Mouse (Mus musculus) midbrain, embryonic 13.5 days (tissue): ENCODE data around the gene Camk2d. TPM values are rescaled to one million over a fixed set of nuclear protein-coding genes. Genes with fewer than 3 reads are reported as not detected.

Experiments used
- ATAC-seq: fragments of 200-750 bp; cut with Nextera tagmentation; 2 replicates; pipeline ENCODE4 v1.8.0; 2017; ENCODE audit warnings: mild to moderate bottlenecking, moderate TSS enrichment, moderate library complexity
- H3K27ac ChIP-seq: fragments of 300-500 bp; sonication (generic); 2 replicates; pipeline ENCODE4 v1.5.1; 2015; ENCODE audit warnings: inconsistent platforms, mild to moderate bottlenecking, moderate library complexity
- H3K27me3 ChIP-seq: fragments of 300-500 bp; sonication (generic); 2 replicates; pipeline ENCODE4 v1.6.1; 2015; ENCODE audit warnings: mild to moderate bottlenecking, inconsistent platforms
- H3K36me3 ChIP-seq: fragments of 300-500 bp; sonication (generic); 2 replicates; pipeline ENCODE4 v1.6.1; 2015; ENCODE audit warnings: mild to moderate bottlenecking, inconsistent platforms
- H3K4me1 ChIP-seq: fragments of 300-500 bp; sonication (generic); replicated peaks from 2 replicates; pipeline ENCODE4 v1.6.1; 2015; ENCODE audit warnings: inconsistent platforms
- H3K4me2 ChIP-seq: fragments of 300-500 bp; sonication (generic); replicated peaks from 2 replicates; pipeline ENCODE4 v1.6.1; 2015; ENCODE audit warnings: moderate library complexity, mild to moderate bottlenecking, inconsistent platforms
- H3K4me3 ChIP-seq: fragments of 300-500 bp; sonication (generic); replicated peaks from 2 replicates; pipeline ENCODE4 v1.5.1; 2015; ENCODE audit warnings: mild to moderate bottlenecking, inconsistent platforms
- H3K9ac ChIP-seq: fragments of 300-500 bp; sonication (generic); replicated peaks from 2 replicates; pipeline ENCODE4 v1.6.1; 2015; ENCODE audit warnings: mild to moderate bottlenecking, inconsistent platforms
- H3K9me3 ChIP-seq: fragments of 300-500 bp; sonication (generic); 2 replicates; pipeline ENCODE4 v1.6.1; 2016; ENCODE audit warnings: mild to moderate bottlenecking, inconsistent platforms
- WGBS: fragments of 180-500 bp; shearing (Covaris S2); methylation state at CpG from one replicate; pipeline ENCODE4 v1.1.7; 2015; 5-methylcytosine and 5-hydroxymethylcytosine counted together
- polyA plus RNA-seq: library from polyadenylated mRNA; unstranded; fragments of >200 nt; fragmentation: Nextera tagmentation; extraction: Ambion mirVana; gene quantifications from 2 replicates; pipeline ENCODE4 v1.2.1, GENCODE M21; 2015

Camk2d gene
- polyA plus RNA-seq, 1 experiment from 2014 or later, result 22.7 TPM

DNA sequence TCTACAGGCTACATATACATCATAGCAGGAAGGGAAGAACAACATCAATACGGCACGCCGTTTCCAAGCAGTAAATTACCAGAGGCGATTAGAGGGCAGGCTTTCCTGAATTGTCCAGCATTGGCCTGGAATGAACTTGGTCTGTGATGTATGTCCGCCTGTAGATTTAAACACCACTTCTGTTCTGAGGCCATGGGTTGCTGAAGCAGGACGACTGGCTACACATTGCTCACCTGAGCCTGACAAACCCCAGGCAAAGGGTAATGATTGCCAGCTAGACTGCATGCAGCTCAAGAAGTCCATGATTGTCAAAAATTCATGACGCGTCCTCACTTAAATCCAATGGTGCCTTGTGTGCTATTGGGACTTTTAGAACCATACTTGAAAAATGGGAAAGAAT is 174.9 kb downstream of the Camk2d start:
- Histone ChIP-seq H3K27me3 (no peaks in the 10 kb centered on the region), H3K4me1 (no peaks in the 10 kb centered on the region), H3K9ac (no peak overlapping the region), H3K4me2 (no peak overlapping the region), H3K4me3 (no peak overlapping the region), H3K27ac (no peak overlapping the region), H3K36me3 (no peaks in the 10 kb centered on the region), H3K9me3 (no peaks in the 10 kb centered on the region)
- WGBS, result 77% methylated on average over 8 of the region's 8 CpGs
- no peak for ATAC-seq

DNA sequence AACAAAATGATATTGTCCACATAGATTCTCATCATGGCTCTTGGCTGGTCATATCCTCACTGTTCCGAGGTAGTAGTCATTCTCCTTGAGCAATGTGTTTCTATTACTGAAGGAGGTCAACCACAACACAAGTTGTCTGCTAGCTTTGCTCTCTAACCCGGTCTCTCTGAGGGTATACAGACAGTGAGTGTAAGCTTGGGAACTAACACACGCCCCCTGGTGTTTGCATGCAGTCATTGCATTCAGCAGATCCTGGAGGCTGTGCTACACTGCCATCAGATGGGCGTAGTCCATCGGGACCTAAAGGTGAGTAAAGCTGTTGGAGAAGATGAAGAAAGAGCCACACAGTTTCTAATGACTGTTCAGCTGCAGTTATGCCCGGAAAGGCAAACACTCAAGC is 175.4 kb downstream of the Camk2d start:
- 28% methylated on average over 6 of the region's 6 CpGs for WGBS
- no peak overlapping the region for H3K4me2 ChIP-seq

DNA sequence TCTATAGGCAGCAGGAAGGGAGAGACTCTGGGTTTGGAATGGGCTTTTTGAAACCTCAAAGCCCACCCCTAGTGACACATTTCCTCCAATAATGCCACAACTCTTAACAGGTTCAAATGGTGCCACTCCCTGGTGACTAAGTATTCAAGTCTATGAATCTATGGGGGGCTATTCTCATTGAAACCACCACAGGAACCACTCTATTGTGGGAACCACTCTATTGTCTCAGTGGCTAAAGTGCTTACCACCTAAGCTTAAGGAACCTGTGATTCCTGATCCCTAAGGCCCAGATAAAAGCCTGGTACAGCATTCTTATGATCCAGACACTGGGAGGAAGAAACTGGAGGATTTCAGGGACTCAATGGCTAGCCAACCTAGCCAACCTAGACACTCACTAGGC is 179.9 kb downstream of the Camk2d start:
- H3K4me1 ChIP-seq, result no peaks in the 10 kb centered on the region
- no peak overlapping the region for H3K9ac ChIP-seq
- no peak for ATAC-seq
- H3K4me2 ChIP-seq, result no peak overlapping the region
- no peaks in the 10 kb centered on the region for H3K27me3 ChIP-seq
- no peaks in the 10 kb centered on the region for H3K36me3 ChIP-seq
- no peaks in the 10 kb centered on the region for H3K9me3 ChIP-seq
- H3K27ac ChIP-seq, result no peak overlapping the region
- no peak overlapping the region for H3K4me3 ChIP-seq

More for the DNA sequence above, 175.4 kb downstream of the Camk2d start:
- peak; percentile 97 for ATAC-seq
- Histone ChIP-seq H3K27ac (no peak overlapping the region), H3K27me3 (no peaks in the 10 kb centered on the region), H3K9me3 (no peaks in the 10 kb centered on the region), H3K36me3 (no peaks in the 10 kb centered on the region), H3K4me3 (no peak overlapping the region), H3K9ac (no peak overlapping the region), H3K4me1 (no peaks in the 10 kb centered on the region)

DNA sequence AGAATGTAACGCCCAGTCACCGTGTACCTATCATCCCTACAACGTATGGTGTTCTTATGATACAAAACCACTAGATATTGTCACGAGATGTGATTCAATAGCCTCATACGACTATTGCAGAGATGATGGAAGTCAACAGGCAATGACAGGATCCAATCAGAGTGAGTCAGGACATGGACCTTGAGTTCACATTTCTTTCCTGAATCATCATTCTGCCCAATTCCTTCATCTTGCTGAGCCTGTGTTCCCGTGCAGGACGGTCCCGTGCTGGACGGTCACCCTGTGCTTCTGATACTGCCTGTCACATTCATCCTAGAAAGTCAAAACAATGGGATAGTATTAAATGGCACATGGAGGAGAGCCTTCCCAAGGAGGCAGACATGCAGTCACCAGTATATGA is 181.0 kb downstream of the Camk2d start:
- no peaks in the 10 kb centered on the region for H3K4me1 ChIP-seq
- no peaks in the 10 kb centered on the region for H3K27me3 ChIP-seq
- no peak overlapping the region for H3K4me3 ChIP-seq
- WGBS, result 96% methylated on average over 9 of the region's 9 CpGs
- ATAC-seq, result no peak
- H3K9me3 ChIP-seq, result no peaks in the 10 kb centered on the region
- H3K4me2 ChIP-seq, result no peak overlapping the region
- H3K9ac ChIP-seq, result no peak overlapping the region
- no peaks in the 10 kb centered on the region for H3K36me3 ChIP-seq
- no peak overlapping the region for H3K27ac ChIP-seq

DNA sequence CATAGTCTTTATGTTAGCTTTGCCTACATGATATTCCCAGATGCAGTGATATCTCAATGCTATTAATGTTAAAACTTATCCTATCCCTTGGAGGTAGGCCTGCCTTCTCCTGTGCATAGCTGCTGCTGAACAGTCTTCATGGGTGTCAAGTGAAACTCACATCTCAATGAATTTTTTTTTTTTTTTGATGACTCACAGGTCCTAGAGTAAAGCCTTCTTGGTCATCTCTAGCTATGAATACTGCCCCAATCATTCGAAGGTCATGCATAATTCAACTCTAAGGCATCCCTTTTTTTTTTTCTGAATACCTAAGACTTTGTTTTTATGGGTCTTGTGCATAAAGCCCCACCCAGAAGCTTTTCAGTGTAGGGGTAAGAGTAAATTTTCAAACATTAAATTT is 181.8 kb downstream of the Camk2d start:
- no peaks in the 10 kb centered on the region for H3K9me3 ChIP-seq
- 90% methylated on average over 1 of the region's 1 CpGs for WGBS
- no peak for ATAC-seq

DNA sequence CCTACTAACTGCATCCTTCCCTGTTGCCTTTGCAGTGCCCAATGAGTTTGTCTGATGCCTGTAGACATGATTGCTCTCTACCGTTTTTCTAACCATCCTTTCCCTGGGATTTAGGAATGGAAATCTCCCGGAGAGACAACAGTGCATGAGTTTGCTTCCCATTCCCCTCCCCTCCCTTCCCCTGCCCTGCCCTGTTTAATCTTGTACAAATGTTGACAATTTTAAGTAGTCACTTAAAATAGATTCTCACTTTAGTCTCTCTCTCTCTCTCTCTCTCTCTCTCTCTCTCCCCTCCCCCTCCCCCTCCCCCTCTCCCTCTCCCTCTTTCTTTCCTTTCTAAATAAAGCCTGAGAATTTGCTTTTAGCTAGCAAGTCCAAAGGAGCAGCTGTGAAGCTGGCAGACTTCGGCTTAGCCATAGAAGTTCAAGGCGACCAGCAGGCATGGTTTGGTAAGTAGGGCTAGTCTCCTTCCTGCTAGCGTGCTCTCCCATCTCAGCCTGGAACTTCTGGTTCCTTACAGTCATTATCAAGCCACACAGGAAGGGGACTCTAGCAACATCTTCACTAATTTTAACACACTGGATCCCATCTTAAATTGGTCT is 184.0 kb downstream of the Camk2d start:
- H3K27me3 ChIP-seq, result no peaks in the 10 kb centered on the region
- no peaks in the 10 kb centered on the region for H3K36me3 ChIP-seq
- no peaks in the 10 kb centered on the region for H3K9me3 ChIP-seq
- H3K27ac ChIP-seq, result no peak overlapping the region
- H3K4me3 ChIP-seq, result no peak overlapping the region
- no peak overlapping the region for H3K4me2 ChIP-seq
- no peaks in the 10 kb centered on the region for H3K4me1 ChIP-seq
- ATAC-seq, result no peak
- H3K9ac ChIP-seq, result no peak overlapping the region
- WGBS, result 64% methylated on average over 5 of the region's 5 CpGs

More for the DNA sequence above, 181.8 kb downstream of the Camk2d start:
- Histone ChIP-seq H3K4me1 (no peaks in the 10 kb centered on the region), H3K27me3 (no peaks in the 10 kb centered on the region), H3K9ac (no peak overlapping the region), H3K36me3 (no peaks in the 10 kb centered on the region), H3K4me2 (no peak overlapping the region), H3K4me3 (no peak overlapping the region), H3K27ac (no peak overlapping the region)

DNA sequence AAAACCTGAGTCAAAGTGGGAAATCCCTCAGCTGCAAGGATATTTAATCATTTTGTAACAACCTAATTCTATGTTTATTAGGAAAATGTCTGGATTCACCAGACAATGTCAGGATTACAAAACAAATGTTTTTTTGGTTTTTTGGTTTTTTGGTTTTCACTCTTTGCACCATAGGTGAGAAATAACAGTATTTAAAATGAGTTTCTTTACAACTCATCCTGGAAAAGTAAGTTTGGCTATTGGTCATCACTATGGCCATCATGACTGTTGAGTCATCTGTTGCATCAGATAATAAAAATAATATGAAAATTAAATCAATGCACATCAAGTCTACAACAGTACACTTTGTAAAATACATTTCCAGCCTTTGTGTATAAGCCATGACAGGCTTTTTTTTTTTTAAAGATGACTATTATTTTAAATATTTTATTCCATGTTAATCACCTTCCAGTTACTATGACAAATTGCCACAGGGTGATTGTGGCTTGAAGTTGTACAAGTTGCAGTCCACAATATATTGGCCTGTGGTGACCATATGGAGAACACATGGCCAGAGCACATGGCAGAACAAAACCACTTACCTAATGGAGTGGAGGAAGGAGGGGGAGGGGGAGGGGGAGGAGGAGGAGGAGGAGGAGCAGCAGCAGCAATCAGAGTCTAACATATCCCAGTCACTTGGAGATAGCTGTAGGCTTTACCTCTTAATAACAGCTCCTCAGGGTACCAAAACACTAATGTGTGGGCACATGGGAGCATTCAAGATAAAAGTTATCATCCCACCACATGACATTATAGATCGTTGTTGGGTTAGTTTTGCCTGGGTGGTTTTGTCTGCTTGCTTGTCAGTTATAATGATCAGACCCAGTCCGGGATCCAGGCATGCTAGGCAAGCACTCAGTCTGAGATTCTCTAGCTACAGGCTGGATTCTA is 197.2 kb downstream of the Camk2d start:
- no peak for ATAC-seq
- no peaks in the 10 kb centered on the region for H3K27me3 ChIP-seq
- WGBS, result 86% methylated on average over 2 of the region's 2 CpGs

DNA sequence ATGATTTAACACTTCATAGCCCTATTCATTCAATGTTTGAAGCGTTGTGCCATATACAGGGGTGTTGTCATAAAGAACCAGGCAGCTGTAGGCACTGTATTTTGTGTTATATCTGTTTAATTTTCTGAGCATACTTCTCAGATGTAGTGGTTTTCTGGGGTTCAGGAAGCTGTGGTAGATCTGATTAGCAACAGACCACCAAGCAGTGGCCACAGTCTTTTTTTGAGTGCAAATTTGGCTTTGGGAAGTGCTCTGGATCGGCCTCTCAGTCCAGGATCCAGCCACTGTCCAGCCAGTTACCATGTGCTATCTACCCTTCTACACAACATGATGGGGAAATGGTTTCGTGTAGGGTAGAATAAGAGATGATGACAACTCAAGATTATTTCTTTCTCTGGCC is 199.8 kb downstream of the Camk2d start:
- H3K9ac ChIP-seq, result no peak overlapping the region
- H3K4me1 ChIP-seq, result no peaks in the 10 kb centered on the region
- H3K27me3 ChIP-seq, result no peaks in the 10 kb centered on the region
- no peaks in the 10 kb centered on the region for H3K36me3 ChIP-seq
- no peak overlapping the region for H3K4me2 ChIP-seq
- no peak overlapping the region for H3K4me3 ChIP-seq
- WGBS, result 90% methylated on average over 3 of the region's 3 CpGs
- no peak for ATAC-seq
- H3K9me3 ChIP-seq, result no peaks in the 10 kb centered on the region
- H3K27ac ChIP-seq, result no peak overlapping the region

More for the DNA sequence above, 197.2 kb downstream of the Camk2d start:
- no peaks in the 10 kb centered on the region for H3K36me3 ChIP-seq
- H3K4me3 ChIP-seq, result no peak overlapping the region
- H3K4me2 ChIP-seq, result no peak overlapping the region
- H3K4me1 ChIP-seq, result no peaks in the 10 kb centered on the region
- no peaks in the 10 kb centered on the region for H3K9me3 ChIP-seq
- no peak overlapping the region for H3K27ac ChIP-seq
- no peak overlapping the region for H3K9ac ChIP-seq

DNA sequence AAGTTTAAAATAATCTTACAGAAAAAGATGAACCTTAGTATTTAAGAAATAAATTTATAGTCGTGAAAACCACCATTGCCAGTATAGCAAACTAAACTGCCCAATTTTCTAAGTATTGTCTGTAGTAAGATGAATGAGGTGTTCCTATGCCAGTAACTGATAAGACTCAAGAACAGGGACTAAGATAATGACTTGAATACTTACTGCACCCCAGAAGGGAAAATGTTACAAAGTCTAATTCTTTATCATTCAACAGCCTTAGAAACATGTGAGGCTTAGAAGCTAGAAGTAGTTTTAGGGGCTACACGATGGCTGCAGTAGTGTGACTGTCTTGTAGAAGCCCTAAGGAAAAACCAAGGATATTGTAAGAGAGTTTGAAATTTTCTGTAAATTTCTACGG is 200.9 kb downstream of the Camk2d start:
- H3K27ac ChIP-seq, result no peak overlapping the region
- WGBS, result 95% methylated on average over 3 of the region's 3 CpGs
- no peaks in the 10 kb centered on the region for H3K4me1 ChIP-seq
- H3K4me2 ChIP-seq, result no peak overlapping the region
- H3K9me3 ChIP-seq, result no peaks in the 10 kb centered on the region
- no peak overlapping the region for H3K9ac ChIP-seq
- no peak overlapping the region for H3K4me3 ChIP-seq
- no peaks in the 10 kb centered on the region for H3K36me3 ChIP-seq
- no peaks in the 10 kb centered on the region for H3K27me3 ChIP-seq
- ATAC-seq, result no peak

DNA sequence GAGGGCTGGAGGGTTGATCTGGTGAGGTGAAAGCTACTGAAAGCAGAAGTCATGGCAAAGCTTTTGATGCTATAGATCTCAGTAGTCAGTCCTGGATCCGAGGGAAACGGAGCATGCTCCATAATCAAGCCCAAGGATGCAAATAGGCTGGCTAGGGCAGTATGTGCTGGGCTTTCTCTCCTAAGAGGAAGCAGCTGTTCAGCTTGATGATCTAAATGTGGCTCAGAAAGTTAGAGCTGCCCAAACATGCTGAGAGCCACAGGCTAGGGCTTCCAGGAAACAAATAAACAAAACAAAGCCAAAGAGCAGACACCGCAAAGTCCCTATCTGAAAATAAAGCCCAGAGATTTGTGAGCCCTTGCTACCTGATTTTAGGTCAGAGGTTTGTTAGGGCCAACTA is 201.7 kb downstream of the Camk2d start:
- Histone ChIP-seq H3K27me3 (no peaks in the 10 kb centered on the region), H3K9me3 (no peaks in the 10 kb centered on the region), H3K4me1 (no peaks in the 10 kb centered on the region), H3K4me3 (no peak overlapping the region), H3K36me3 (no peaks in the 10 kb centered on the region), H3K4me2 (no peak overlapping the region), H3K27ac (no peak overlapping the region), H3K9ac (no peak overlapping the region)
- no peak for ATAC-seq
- WGBS, result 89% methylated on average over 3 of the region's 3 CpGs

DNA sequence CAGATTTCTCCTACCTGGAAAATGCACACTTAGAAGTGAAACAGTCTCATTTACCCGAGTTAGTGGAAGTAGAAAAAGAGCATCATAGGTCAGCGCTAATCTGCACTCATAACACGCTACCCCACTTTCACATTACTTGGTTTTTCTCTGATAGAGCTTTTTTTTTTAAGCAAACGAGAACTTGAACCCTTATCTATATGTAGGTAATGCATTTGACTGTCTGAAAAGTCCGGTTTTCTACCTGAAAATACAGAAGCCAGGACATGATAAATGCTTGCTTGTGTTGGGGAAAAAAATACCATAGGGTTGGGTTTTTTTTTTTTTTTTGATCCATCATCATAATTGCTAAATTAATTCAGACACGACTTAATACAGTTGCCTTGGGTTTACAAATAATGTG is 206.9 kb downstream of the Camk2d start:
- Histone ChIP-seq H3K36me3 (no peaks in the 10 kb centered on the region), H3K27ac (no peak overlapping the region), H3K27me3 (no peaks in the 10 kb centered on the region), H3K4me1 (no peaks in the 10 kb centered on the region), H3K4me3 (no peak overlapping the region), H3K9me3 (no peaks in the 10 kb centered on the region), H3K4me2 (no peak overlapping the region), H3K9ac (no peak overlapping the region)
- no peak for ATAC-seq
- WGBS, result 93% methylated on average over 6 of the region's 6 CpGs

DNA sequence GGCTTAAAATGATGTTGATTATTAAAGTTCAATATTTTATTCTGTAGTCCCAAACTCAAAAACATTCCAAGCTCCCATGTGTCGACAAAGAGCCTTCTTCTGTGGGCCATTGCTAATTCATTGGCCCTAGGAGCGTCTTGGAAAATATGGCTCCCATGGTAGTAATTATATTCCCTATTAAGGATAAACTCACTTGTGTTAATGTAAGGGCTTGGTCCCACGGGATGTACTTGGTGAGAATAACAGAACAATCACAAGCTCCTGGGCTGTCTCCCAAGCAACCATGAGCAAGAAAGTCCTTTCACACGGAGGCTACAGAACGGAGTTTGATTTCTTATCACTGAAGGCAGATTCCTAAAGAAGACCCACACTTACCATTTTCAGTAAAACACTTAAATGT is 208.9 kb downstream of the Camk2d start:
- 77% methylated on average over 5 of the region's 5 CpGs for WGBS
- Histone ChIP-seq H3K4me3 (no peak overlapping the region), H3K9ac (no peak overlapping the region), H3K9me3 (no peaks in the 10 kb centered on the region), H3K4me1 (no peaks in the 10 kb centered on the region), H3K36me3 (no peaks in the 10 kb centered on the region), H3K4me2 (no peak overlapping the region), H3K27ac (no peak overlapping the region), H3K27me3 (no peaks in the 10 kb centered on the region)
- no peak for ATAC-seq
